Mouse (Mus musculus): ENCODE measurements around the gene Zfp62.

DNA sequence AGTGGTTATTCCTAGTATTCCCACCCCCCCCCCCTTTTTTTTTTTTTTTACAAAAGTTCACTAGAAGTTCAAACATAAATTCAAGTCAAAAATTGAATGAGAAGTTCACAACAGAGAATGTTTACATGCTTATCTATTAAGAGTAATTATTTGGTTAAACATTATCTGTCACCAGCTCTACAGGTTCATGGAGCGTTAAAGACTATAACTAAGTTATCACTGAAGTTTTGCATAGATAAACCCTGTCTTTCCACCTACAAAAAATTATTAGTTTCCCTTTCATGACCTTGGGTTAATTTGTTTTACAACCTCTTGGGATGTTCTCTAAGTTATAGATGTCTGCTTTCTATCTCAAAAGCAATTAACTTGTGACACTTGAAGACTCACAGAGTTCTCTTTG, 37.2 kb downstream of the Zfp62 start:
- TF ChIP-seq GATA1 (IDR thresholded peaks at IDR 0.05; ENCODE audit: borderline replicate concordance, low read length) (no peak), FLI1 (IDR thresholded peaks at IDR 0.05; ENCODE audit: low read length) (no peak)
